Mouse (Mus musculus): ENCODE results near the gene Ifnk.

- no peak for TF ChIP-seq CTCF (IDR thresholded peaks at IDR 0.05; ENCODE audit: low read depth)
- no peak for TF ChIP-seq EP300 (IDR thresholded peaks at IDR 0.05; ENCODE audit: low read depth)
These were observed 30.8 kb upstream of the Ifnk start for GRCm38 (mm10) chr4:35121060-35121459.
